Mouse (Mus musculus) gastrocnemius, postnatal 10 days (tissue): ENCODE results near the gene Zfand5. TPM values are rescaled to one million over a fixed set of nuclear protein-coding genes. Genes with fewer than 3 reads are reported as not detected.

Experiments
- DNase-seq: peaks from one replicate; pipeline ENCODE4 v3.0.0; 2021; ENCODE audit warnings: mixed read lengths
- total RNA-seq, 2 experiments: library from RNA; stranded (reverse); gene quantifications; 2 replicates each; pipeline ENCODE4 v1.2.3; 2021

Zfand5 gene
- total RNA-seq, 2 experiments from 2014 or later = 174 to 176 TPM

GRCm38 (mm10) chr19:21328951-21329350 lies 56.9 kb downstream of the Zfand5 start:
- DNase-seq = no peak

GRCm38 (mm10) chr19:21329770-21330169 lies 57.7 kb downstream of the Zfand5 start:
- DNase-seq = peak; percentile 70

GRCm38 (mm10) chr19:21330305-21331115 lies 58.4 kb downstream of the Zfand5 start:
- no peak for DNase-seq

GRCm38 (mm10) chr19:21331621-21332155 lies 59.6 kb downstream of the Zfand5 start:
- DNase-seq = no peak

Other genes with a start within 250 kb of the Zfand5 start
- gene Gda, start 201.2 kb downstream of the Zfand5 start, total RNA-seq = 1 to 10 TPM; 2.3 to 3.6 TPM